Comparison of ENCODE assay signal across 14 mouse cellular contexts in genomic region chr12:29439343-29440019, GRCm38 (mm10).
DNase-seq lines count a peak whose midpoint lies in the region; ATAC-seq lines count a peak whose summit lies in the region.
"Had no signal": no experiment of that assay in that cellular context is flagged by ENCODE, and none has a peak within 500 bp of the region (broad histone marks: within the 10 kb centered on the region; RNA-seq: fewer than 3 reads in every experiment).

No protein-coding gene starts in this region.

- no peaks in the 10 kb centered on the region for H3K27me3 ChIP-seq in limb, embryonic 10.5 days (ENCODE audit: low read depth, poor library complexity, severe bottlenecking)
- H3K27me3 ChIP-seq: embryonic facial prominence, embryonic 13.5 days; lung, embryonic 15.5 days had no signal

- H3K9me3 ChIP-seq in limb, embryonic 10.5 days (replicated peaks), result no peaks in the 10 kb centered on the region
- H3K9me3 ChIP-seq: embryonic facial prominence, embryonic 13.5 days; lung, embryonic 15.5 days had no signal

- no peak overlapping the region for H3K27ac ChIP-seq in limb, embryonic 10.5 days
- H3K27ac ChIP-seq: embryonic facial prominence, embryonic 13.5 days; lung, embryonic 15.5 days had no signal

- no peaks in the 10 kb centered on the region for H3K36me3 ChIP-seq in limb, embryonic 10.5 days
- H3K36me3 ChIP-seq: embryonic facial prominence, embryonic 13.5 days; lung, embryonic 15.5 days had no signal

- no peaks in the 10 kb centered on the region for H3K4me1 ChIP-seq in limb, embryonic 10.5 days
- H3K4me1 ChIP-seq: embryonic facial prominence, embryonic 13.5 days; lung, embryonic 15.5 days had no signal

- peak; percentile 81 for ATAC-seq in frontal cortex, adult (ENCODE audit: low TSS enrichment)

- WGBS in limb, embryonic 10.5 days, result 87% methylated on average over 11 of the region's 11 CpGs

- peak; percentile 34 for DNase-seq in brain, embryonic 18.5 days (ENCODE audit: low read depth, low spot score)
- peak; percentile 30 to 39 for DNase-seq in layer of hippocampus, postnatal 10 days (ENCODE audit: low spot score in 2 of 2)
- peak; percentile 7 for DNase-seq in right cerebral cortex, adult 18-20 months
- DNase-seq in adrenal gland, postnatal 14 days, result no peak
- no peak for DNase-seq in adrenal gland, postnatal 10 days
- no peak for DNase-seq in limb, embryonic 10.5 days (ENCODE audit: low spot score)
- DNase-seq: cerebellum, adult 9-10 months; heart, postnatal 14 days; liver; spleen, adult 18-20 months had no signal

- H3K4me3 ChIP-seq in limb, embryonic 10.5 days, result no peak overlapping the region
- H3K4me3 ChIP-seq: embryonic facial prominence, embryonic 13.5 days; lung, embryonic 15.5 days; myocyte had no signal

Comparison
In these comparisons a context has a peak if more than half of its experiments do, and no peak if none do; other contexts are left out.
1. DNase-seq: peak in brain, embryonic 18.5 days (single experiment), layer of hippocampus, postnatal 10 days (2 of 2) and right cerebral cortex, adult 18-20 months (single experiment); none in adrenal gland, postnatal 14 days (single experiment), adrenal gland, postnatal 10 days (single experiment) and limb, embryonic 10.5 days (single experiment).